Mouse (Mus musculus): Measurements from ENCODE around the gene Wdr48.
A peak's percentile ranks its signal among the peaks of the same experiment; 100 is the strongest.

The Wdr48 gene

GRCm38 (mm10) chr9:119894339-119895009, at the start of gene Wdr48:
Wdr48 (plus strand) TSS chr9:119894878.
- DNase-seq (ENCODE audit: low read depth, low spot score): peak; percentile 99

- no peak for DNase-seq (ENCODE audit: low read depth, low spot score)
Measured at GRCm38 (mm10) chr9:119847187-119847586, 47.5 kb upstream of the Wdr48 start.

- no peak for DNase-seq (ENCODE audit: low read depth, low spot score)
Measured at GRCm38 (mm10) chr9:119848671-119849070, 46.0 kb upstream of the Wdr48 start.

DNA sequence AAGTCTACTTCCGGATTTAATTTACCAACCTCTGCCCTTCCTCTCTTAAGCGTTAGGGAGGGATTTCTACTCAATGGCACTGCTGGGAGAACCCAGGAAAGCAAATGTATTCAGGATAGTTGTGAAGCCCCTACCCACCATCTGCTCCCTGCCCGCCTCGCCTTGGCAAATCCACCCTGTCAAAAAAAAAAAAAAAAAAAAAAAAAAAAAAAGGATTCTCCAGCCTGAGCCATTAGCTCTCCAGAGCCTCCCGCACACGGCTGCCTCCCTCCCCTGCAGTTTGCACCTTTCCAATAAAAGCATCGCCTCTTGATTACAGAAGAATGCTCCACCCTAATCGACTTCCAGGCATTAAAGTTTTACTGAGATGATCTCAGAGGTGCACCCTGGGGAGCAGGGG, 45.5 kb upstream of the Wdr48 start:
- no peak for DNase-seq (ENCODE audit: low read depth, low spot score)

DNA sequence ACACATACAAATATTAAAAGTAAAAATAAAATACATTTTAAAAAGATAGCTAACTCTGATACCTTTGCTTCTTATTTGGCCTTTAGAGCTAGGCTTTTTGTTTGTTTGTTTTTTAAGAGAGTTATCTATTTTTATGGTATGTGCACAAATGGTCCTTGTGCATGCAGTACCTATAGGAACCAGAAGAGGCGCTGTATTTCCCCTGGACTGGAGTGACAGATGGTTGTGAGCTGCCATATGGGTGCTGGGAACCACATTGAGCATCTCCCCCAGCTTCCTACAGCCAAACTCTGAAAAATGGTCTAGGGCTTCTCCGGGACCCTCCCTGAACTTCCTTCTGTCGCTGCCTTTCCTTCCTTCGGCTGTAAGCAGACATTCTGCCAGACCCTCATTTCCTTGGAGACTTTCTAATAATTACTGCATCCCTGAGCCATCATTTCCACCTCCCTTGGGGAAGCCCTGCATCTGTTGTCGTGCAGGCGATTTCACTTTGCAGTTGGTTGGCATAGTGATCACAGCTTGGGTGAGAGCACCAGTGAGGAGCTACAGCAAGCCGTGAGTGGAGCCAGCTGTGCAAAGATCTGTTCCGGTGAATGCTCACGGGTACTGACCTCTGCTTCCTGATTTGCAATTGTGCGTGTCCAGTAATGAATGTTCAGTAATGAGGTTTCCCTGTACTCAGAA, 42.2 kb upstream of the Wdr48 start:
- no peak for DNase-seq (ENCODE audit: low read depth, low spot score)

DNA sequence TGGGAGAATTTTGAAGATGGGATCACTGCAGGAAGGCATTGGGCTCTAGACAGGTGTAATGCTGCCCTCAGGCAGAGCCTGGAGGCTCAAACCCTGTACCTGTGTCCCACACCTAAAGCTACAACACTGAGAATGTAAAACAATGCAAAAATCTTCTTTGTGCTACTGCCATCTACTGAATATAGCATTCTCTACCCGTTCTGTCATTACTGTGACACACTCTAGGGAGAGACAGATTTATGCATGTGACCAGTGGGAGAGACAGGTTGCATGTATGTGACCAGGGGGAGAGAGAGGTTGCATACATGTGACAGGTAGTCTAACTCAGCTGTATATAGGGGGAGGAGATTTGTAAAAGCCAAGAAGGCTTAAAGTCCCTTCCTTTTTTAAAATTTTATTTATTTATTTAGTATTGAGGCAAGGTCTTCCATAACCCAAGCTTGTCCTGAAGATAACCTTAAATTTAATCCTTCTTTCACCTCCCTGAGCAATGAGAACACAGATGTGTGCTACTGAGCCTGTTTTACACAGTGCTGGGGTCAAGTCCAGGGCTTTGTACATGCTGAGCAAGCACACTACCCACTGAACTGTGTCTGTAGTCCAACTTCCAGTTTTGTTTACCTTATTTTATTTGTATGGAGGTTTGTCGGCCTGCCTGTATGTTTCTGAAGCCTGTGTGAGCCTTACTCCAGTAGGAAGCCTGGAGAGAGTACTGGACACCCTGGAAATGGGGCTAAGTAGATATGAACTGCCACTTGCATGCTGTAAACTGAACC, 41.4 kb upstream of the Wdr48 start:
- DNase-seq (ENCODE audit: low read depth, low spot score): no peak

- no peak for DNase-seq (ENCODE audit: low read depth, low spot score)
Measured at GRCm38 (mm10) chr9:119854170-119854569, 40.5 kb upstream of the Wdr48 start.

GRCm38 (mm10) chr9:119887144-119887901, 7.4 kb upstream of the Wdr48 start:
- no peak for DNase-seq (ENCODE audit: low read depth, low spot score)

DNA sequence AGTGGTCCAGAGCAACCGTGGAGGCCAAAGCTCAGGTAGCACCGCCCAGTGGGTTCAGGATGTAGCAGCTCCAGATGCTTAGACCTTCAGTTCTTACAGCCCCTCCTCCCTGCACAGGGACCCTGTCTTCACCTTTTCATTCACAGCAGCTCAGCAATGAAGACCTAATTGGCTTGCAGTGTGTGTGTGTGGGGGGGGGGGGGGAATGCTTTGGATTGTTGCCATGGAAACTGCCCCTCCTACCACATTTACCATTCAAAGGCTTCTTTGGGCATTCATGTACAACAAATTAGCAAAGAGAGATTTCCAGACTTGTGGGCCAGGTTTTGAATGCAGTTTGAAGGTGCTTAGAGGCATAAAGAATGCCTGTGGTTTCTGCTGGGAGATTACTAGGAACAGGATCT, 5.8 kb upstream of the Wdr48 start:
- DNase-seq (ENCODE audit: low read depth, low spot score): no peak

- no peak for DNase-seq (ENCODE audit: low read depth, low spot score)
Measured at GRCm38 (mm10) chr9:119889446-119889845, 5.2 kb upstream of the Wdr48 start.

- peak; percentile 14 for DNase-seq (ENCODE audit: low read depth, low spot score)
Measured at GRCm38 (mm10) chr9:119890692-119891091, 4.0 kb upstream of the Wdr48 start.

DNA sequence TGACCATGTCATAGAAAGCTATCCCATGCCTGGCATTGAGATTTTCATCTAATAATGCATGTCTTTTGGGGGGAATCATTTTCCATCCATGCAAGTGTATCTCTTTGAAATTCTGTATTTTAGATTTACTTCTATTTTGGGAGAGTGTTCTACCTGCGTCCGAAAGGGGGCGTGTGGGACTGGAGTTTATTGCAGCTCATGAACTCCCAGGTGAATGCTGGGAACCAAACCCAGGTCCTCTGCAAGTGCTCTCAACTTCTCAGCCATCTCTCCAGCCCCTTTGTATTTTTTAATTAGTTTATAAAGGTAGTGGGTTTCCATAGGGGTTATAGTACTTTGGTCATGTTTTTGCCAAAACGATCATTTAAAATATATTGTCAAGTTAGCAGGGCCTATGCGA, 797 bp upstream of the Wdr48 start:
- DNase-seq (ENCODE audit: low read depth, low spot score): no peak

DNA sequence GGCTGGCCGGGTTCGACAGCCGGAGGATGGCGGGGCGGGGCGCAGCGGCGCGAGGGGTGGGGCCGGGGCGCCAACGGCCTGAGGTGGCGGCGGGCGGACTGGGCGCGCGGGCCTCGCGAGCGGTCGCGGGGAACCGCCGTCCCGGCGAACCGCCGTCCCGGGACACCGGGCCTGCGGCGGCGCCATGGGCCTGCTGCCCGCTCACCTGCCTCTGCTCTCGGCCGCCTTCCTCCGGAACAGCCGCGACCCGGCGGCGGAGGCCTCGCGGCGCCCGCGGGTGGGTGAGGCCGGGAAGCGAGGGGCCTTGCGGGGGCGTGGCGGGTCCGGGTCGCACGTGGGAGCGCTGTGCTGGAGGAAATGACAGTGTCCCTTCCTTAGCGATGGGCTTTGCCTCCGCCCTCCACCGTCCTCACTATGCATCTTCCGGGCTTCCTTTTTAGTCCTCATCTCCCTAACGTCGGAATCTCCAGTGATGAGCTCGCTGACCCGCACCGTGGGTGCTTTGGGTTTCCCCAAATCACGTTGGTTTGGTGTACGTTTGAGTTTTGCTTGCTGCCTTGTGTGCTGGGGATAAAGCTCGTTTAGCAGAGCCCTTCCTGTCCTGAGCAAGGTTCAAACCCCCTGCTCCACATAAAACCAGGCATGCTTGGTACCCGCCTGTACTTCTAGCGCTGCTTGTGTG, 503 bp downstream of the Wdr48 start:
- DNase-seq (ENCODE audit: low read depth, low spot score): no peak

- DNase-seq (ENCODE audit: low read depth, low spot score): no peak
Measured at GRCm38 (mm10) chr9:119899446-119899845, 4.8 kb downstream of the Wdr48 start.

DNA sequence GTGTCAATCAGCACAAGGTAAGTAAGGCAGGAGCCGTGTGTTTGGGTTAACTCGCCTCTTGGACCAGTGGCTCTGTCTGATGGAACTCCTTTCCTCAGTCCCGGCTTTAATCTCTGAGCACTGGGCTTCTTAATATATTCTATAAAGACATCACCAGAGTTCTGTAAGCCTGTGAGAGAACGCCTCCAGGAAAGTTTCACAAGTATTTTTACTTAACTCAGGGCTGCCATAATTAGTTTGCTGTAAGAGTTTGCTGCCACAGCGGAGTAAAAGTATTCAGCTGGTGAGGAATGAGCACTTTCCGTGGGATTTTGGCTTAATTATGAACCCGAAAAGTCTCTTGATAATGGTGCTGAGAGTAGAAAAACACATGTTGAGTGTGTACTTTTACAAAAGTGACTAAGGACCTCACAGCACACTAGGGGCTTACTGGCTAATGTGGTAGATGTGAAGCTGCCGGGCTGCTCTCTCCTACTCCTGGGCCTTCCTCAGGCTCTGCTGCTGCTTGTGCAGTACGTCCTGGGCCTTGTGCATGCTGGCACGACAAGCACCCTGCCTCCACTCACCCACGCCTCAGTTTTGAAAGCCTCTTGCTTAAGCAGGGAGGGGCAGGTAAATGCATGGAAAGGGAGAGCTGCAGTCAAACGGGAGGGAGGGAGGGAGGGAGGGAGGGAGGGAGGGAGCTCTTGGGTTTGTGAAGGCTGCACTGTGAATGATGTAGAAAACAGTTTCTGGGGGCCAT, 7.9 kb downstream of the Wdr48 start:
- no peak for DNase-seq (ENCODE audit: low read depth, low spot score)

DNA sequence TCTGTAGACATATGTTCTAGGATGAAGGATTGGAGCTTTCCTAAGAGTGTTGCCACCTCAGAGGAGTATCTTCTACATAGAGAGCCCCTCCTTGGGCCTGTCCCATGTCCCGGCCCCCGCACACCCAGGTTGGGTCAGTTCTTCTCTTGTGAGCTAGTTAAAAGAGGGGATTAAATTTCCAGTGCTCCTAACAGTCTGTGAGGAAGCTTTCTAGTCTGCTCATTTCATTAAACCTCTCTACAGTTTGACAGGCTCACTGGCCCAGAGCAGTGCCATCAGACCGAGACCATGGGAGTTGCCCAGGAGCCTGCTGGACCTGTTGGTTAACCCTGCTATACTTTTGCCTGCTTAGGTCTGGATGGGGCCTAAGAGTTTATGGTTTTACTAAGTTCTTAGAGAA, 14.0 kb downstream of the Wdr48 start:
- DNase-seq (ENCODE audit: low read depth, low spot score): no peak

DNA sequence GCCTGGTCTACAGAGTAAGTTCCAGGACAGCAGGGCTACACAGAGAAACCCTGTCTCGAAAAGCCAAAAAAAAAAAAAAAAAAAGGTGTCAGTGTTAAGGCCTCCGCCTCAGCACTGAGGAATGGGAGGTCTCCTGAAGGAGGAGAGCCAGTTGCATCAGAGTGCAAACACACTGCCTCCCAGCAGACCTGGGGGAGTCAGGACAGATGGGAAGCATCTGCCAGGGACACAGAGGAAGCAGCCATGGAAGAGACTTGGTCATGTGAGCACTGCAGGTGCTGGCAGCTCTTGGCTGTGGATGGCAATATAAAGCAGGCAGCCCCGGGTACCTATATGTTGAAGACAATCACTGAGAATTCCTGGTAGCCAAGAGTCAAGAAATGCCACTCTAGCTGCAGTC, 15.3 kb downstream of the Wdr48 start:
- DNase-seq (ENCODE audit: low read depth, low spot score): no peak

DNA sequence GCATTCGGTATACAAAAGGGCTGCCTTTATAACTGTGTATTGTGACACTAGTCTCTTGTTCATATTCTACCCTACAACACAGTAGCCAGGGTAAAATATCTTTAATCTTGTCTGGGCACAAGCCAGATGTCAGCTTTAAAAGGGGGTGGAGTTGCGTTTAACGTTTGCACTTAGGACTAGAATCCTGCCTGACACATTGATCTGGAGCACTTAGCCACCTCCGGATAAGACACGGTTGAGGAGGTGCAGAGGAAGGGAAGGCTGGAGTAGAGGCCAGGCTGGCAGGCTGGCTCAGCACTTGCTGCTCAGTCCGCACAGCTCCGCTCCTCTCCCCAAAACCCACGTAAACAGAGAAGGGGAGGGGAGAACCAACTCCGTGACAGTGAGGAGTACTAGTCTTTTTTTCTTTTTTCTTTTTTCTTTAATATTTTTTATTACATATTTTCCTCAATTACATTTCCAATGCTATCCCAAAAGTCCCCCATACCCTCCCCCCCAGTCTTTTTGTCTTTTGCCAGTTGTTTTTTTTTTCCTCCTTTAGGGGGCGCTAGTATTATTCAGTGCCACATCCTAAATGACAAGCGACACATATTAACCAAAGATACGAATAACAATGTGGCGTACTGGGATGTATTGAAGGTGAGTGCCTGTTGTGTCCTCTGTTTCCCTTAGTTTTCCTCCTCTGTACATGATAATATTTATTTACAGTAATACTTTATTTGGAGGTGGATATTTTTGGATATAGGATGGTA, 18.6 kb downstream of the Wdr48 start:
- no peak for DNase-seq (ENCODE audit: low read depth, low spot score)

- no peak for DNase-seq (ENCODE audit: low read depth, low spot score)
Measured at GRCm38 (mm10) chr9:119919858-119920257, 25.2 kb downstream of the Wdr48 start.

DNA sequence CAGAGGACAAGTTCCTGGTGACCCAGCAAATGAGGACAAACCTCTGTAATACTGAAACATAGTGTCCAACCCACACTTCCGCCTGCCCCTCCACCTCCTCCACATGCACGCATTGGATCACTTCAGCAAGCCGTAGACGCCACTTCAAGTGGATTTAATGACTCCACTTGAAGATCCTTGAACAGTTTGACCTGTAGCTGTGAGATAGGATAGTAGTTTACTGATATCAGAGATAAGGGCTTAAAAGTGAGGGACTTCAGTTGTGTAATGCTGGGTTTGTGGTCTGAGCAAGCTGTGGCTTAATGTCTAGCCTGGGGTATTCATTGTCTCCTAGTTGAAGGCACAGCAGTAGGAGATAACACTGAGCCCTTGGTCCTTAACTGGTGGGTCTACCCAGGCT, 28.8 kb downstream of the Wdr48 start:
- DNase-seq (ENCODE audit: low read depth, low spot score): no peak
